Mouse (Mus musculus) forebrain, embryonic 14.5 days (tissue): ENCODE results near the gene Ankrd35. TPM values are rescaled to one million over a fixed set of nuclear protein-coding genes. Genes with fewer than 3 reads are reported as not detected.
A peak's percentile ranks its signal among the peaks of the same experiment; 100 is the strongest.
"Not testable (repeated sequence)": the region's sequence is repeated elsewhere in the genome, so short reads cannot be mapped to it uniquely, and the experiment has no call there.

Experiments
- ATAC-seq: fragments of 200-750 bp; cut with Nextera tagmentation; 2 replicates; pipeline ENCODE4 v1.8.0; 2017; ENCODE audit warnings: mild to moderate bottlenecking, moderate library complexity
- DNase-seq: peaks from one replicate; pipeline ENCODE4 v3.0.0-alpha.2; 2015; ENCODE audit warnings: low spot score
- H3K27ac ChIP-seq: fragments of 300-500 bp; sonication (generic); 2 replicates; pipeline ENCODE4 v1.5.1; 2014; ENCODE audit warnings: low read depth, mild to moderate bottlenecking, control low read depth, low read length, moderate library complexity
- H3K27me3 ChIP-seq: fragments of 300-500 bp; sonication (generic); replicated peaks from 2 replicates; pipeline ENCODE4 v1.6.1; 2014; ENCODE audit warnings: low read length, control low read depth, mixed read lengths; ENCODE audit not compliant: control insufficient read depth, insufficient read depth
- H3K36me3 ChIP-seq: fragments of 300-500 bp; sonication (generic); 2 replicates; pipeline ENCODE4 v1.6.1; 2014; ENCODE audit warnings: low read length, control low read depth; ENCODE audit not compliant: control insufficient read depth, insufficient read depth
- H3K4me1 ChIP-seq: fragments of 300-500 bp; sonication (generic); 2 replicates; pipeline ENCODE4 v1.6.1; 2014; ENCODE audit warnings: antibody characterized with exemption, low read length, control low read depth; ENCODE audit not compliant: control insufficient read depth, insufficient read depth
- H3K4me2 ChIP-seq: fragments of 300-500 bp; sonication (generic); 2 replicates; pipeline ENCODE4 v1.6.1; 2014; ENCODE audit warnings: mild to moderate bottlenecking, control low read depth, low read length
- H3K4me3 ChIP-seq: fragments of 300-500 bp; sonication (generic); 2 replicates; pipeline ENCODE4 v1.5.1; 2014; ENCODE audit warnings: low read depth, low read length, control low read depth
- H3K9ac ChIP-seq: fragments of 300-500 bp; sonication (generic); 2 replicates; pipeline ENCODE4 v1.6.1; 2014; ENCODE audit warnings: mild to moderate bottlenecking, low read length, control low read depth, moderate library complexity
- H3K9me3 ChIP-seq: fragments of 300-500 bp; sonication (generic); replicated peaks from 2 replicates; pipeline ENCODE4 v1.6.1; 2016; ENCODE audit warnings: low read length, control low read depth, mixed read lengths; ENCODE audit not compliant: control insufficient read depth
- WGBS: fragments of 180-500 bp; shearing (Covaris S2); extraction: QIAGEN DNeasy Blood & Tissue Kit; methylation state at CpG from one replicate; pipeline ENCODE4 v1.1.7; 2014; 5-methylcytosine and 5-hydroxymethylcytosine counted together
- polyA plus RNA-seq: library from polyadenylated mRNA; unstranded; fragments of >200 nt; fragmentation: Nextera tagmentation; extraction: Ambion mirVana; gene quantifications from 2 replicates; pipeline ENCODE4 v1.2.1, GENCODE M21; 2014

The Ankrd35 gene
- polyA plus RNA-seq, 1 experiment from 2014 or later = 1.1 TPM

- ATAC-seq (no peak), DNase-seq (peak; percentile 56)
- Histone ChIP-seq H3K27me3 (no peaks in the 10 kb centered on the region), H3K4me3 (no peak overlapping the region), H3K9me3 (0 out of 2 replicates have a peak, but pooled peaks cover 2% of the 10 kb centered on the region), H3K27ac (no peak overlapping the region), H3K4me1 (0 out of 2 replicates have a peak, but pooled peaks cover 10% of the 10 kb centered on the region), H3K4me2 (no peak overlapping the region), H3K9ac (no peak overlapping the region), H3K36me3 (peaks cover 41% of the 10 kb centered on the region)
- 67% methylated on average over 1 of the region's 1 CpGs for WGBS
Measured at GRCm38 (mm10) chr3:96639219-96639618, 30.7 kb upstream of the Ankrd35 start.

- Histone ChIP-seq H3K4me3 (no peak within 1 kb of the TSS), H3K9me3 (no peaks in the 10 kb centered on the region), H3K4me1 (no peaks in the 10 kb centered on the region), H3K9ac (no peak within 1 kb of the TSS), H3K27ac (no peak within 1 kb of the TSS), H3K27me3 (no peaks in the 10 kb centered on the region), H3K4me2 (no peak within 1 kb of the TSS), H3K36me3 (peaks cover 24% of the 10 kb centered on the region)
- ATAC-seq (no peak), DNase-seq (peak; percentile 34)
- 59% methylated on average over 7 of the region's 7 CpGs for WGBS
Measured at GRCm38 (mm10) chr3:96645018-96645649, 24.8 kb upstream of the Ankrd35 start, which contains the start of gene Itga10. TSS of gene Itga10 (plus strand) at chr3:96645584.

- ATAC-seq (no peak), DNase-seq (no peak)
- Histone ChIP-seq H3K36me3 (peaks cover 17% of the 10 kb centered on the region), H3K9me3 (no peaks in the 10 kb centered on the region), H3K4me1 (no peaks in the 10 kb centered on the region), H3K4me2 (no peak overlapping the region), H3K9ac (no peak overlapping the region), H3K27ac (no peak overlapping the region), H3K27me3 (no peaks in the 10 kb centered on the region), H3K4me3 (no peak overlapping the region)
- WGBS = 92% methylated on average over 3 of the region's 3 CpGs
Measured at GRCm38 (mm10) chr3:96647365-96647764, 22.6 kb upstream of the Ankrd35 start.

GRCm38 (mm10) chr3:96660901-96661300 lies 9.0 kb upstream of the Ankrd35 start:
- ATAC-seq (no peak), DNase-seq (no peak)
- Histone ChIP-seq H3K4me3 (no peak overlapping the region), H3K27ac (no peak overlapping the region), H3K9ac (no peak overlapping the region), H3K36me3 (no peaks in the 10 kb centered on the region; the same call in 1 of the 2 replicates), H3K4me1 (no peaks in the 10 kb centered on the region), H3K27me3 (no peaks in the 10 kb centered on the region), H3K4me2 (no peak overlapping the region), H3K9me3 (no peaks in the 10 kb centered on the region)
- 87% methylated on average over 2 of the region's 2 CpGs for WGBS

GRCm38 (mm10) chr3:96662731-96663316 lies 7.1 kb upstream of the Ankrd35 start:
- peak overlapping the region; percentile 40 for H3K9ac ChIP-seq
- no peaks in the 10 kb centered on the region for H3K27me3 ChIP-seq
- ATAC-seq (no peak), DNase-seq (peak; percentile 12)
- 44% methylated on average over 8 of the region's 8 CpGs for WGBS
- H3K27ac ChIP-seq = no peak overlapping the region
- H3K9me3 ChIP-seq = no peaks in the 10 kb centered on the region
- H3K4me1 ChIP-seq = no peaks in the 10 kb centered on the region
- no peaks in the 10 kb centered on the region for H3K36me3 ChIP-seq
- no peak overlapping the region for H3K4me3 ChIP-seq
- peak overlapping the region; percentile 50 for H3K4me2 ChIP-seq

GRCm38 (mm10) chr3:96663432-96664239 lies 6.3 kb upstream of the Ankrd35 start:
- Histone ChIP-seq H3K36me3 (no peaks in the 10 kb centered on the region), H3K4me1 (no peaks in the 10 kb centered on the region), H3K9me3 (no peaks in the 10 kb centered on the region), H3K9ac (peak overlapping the region; percentile 40), H3K4me2 (peak overlapping the region; percentile 50), H3K27me3 (no peaks in the 10 kb centered on the region), H3K27ac (no peak overlapping the region), H3K4me3 (peak overlapping the region; percentile 22)
- 6% methylated on average over 15 of the region's 18 CpGs for WGBS
- ATAC-seq = peak; percentile 90
- DNase-seq = peak; percentile 91

GRCm38 (mm10) chr3:96665732-96666363 lies 4.1 kb upstream of the Ankrd35 start:
- not testable (repeated sequence) for DNase-seq

GRCm38 (mm10) chr3:96666916-96667315 lies 3.0 kb upstream of the Ankrd35 start:
- WGBS = 92% methylated on average over 5 of the region's 5 CpGs
- no peak for DNase-seq
- Histone ChIP-seq H3K27me3 (no peaks in the 10 kb centered on the region; the same call in none of the 2 replicates), H3K4me3 (no peak overlapping the region), H3K9ac (no peak overlapping the region), H3K4me1 (peaks cover 2% of the 10 kb centered on the region; the same call in 1 of the 2 replicates), H3K36me3 (no peaks in the 10 kb centered on the region), H3K27ac (no peak overlapping the region), H3K9me3 (no peaks in the 10 kb centered on the region), H3K4me2 (no peak overlapping the region)
- ATAC-seq = no peak

More at GRCm38 (mm10) chr3:96665732-96666363, 4.1 kb upstream of the Ankrd35 start:
- not testable (repeated sequence) for H3K9me3 ChIP-seq, ATAC-seq, H3K4me1 ChIP-seq, H3K27ac ChIP-seq, H3K36me3 ChIP-seq, H3K9ac ChIP-seq, H3K27me3 ChIP-seq, H3K4me3 ChIP-seq, H3K4me2 ChIP-seq
- 92% methylated on average over 7 of the region's 7 CpGs for WGBS
